In genomic region chr11:52269841-52270240, GRCm38 (mm10) we compare ENCODE assay signal across 28 mouse cellular contexts. TPM values are rescaled to one million over a fixed set of nuclear protein-coding genes. Genes with fewer than 3 reads are reported as not detected.
A peak's percentile ranks its signal among the peaks of the same experiment; 100 is the strongest.
DNase-seq lines count a peak whose midpoint lies in the region; ATAC-seq lines count a peak whose summit lies in the region.
"Had no signal": no experiment of that assay in that cellular context is flagged by ENCODE, and none has a peak within 500 bp of the region (broad histone marks: within the 10 kb centered on the region; RNA-seq: fewer than 3 reads in every experiment).

No protein-coding gene starts in this region.

- H3K4me1 ChIP-seq in lung, embryonic 15.5 days = peaks cover 85% of the 10 kb centered on the region

- no peak for ATAC-seq in lung, embryonic 15.5 days (ENCODE audit: borderline replicate concordance, extremely low read depth, low FRiP score, low TSS enrichment)
- ATAC-seq: forebrain, embryonic 14.5 days; inflammation-experienced regulatory T-cells, adult 6 months; midbrain, embryonic 13.5 days had no signal

- no peak overlapping the region for H3K4me2 ChIP-seq in lung, embryonic 15.5 days
- H3K4me2 ChIP-seq: embryonic facial prominence, embryonic 12.5 days; hindbrain, embryonic 13.5 days; limb, embryonic 13.5 days; liver, embryonic 15.5 days; midbrain, embryonic 13.5 days; neural tube, embryonic 12.5 days had no signal

- 51% methylated on average over 6 of the region's 6 CpGs for WGBS in lung, embryonic 15.5 days

- peak; percentile 52 to 58 for DNase-seq in heart, postnatal 10 days
- DNase-seq in heart, postnatal 36 days = no peak
- DNase-seq in lung, adult 18-20 months = no peak
- DNase-seq in Muller cell, postnatal 12 days (ENCODE audit: inconsistent ontology term) = peak; percentile 36
- DNase-seq in lung, postnatal 14 days = peak; percentile 57
- no peak for DNase-seq in right cerebral cortex, postnatal 4 days
- DNase-seq: adrenal gland, adult 8-10 months; B cell, adult 2 months; cerebellum, adult 11 months; cerebellum, postnatal 10 days; gastrocnemius, postnatal 25 days; layer of hippocampus, postnatal 36 days; right cerebral cortex, adult 18-20 months had no signal

- no peaks in the 10 kb centered on the region for H3K36me3 ChIP-seq in lung, embryonic 15.5 days
- H3K36me3 ChIP-seq: embryonic facial prominence, embryonic 12.5 days; hindbrain, embryonic 13.5 days; limb, embryonic 13.5 days; liver, embryonic 15.5 days; midbrain, embryonic 13.5 days; neural tube, embryonic 12.5 days had no signal

- intact Hi-C loops in heart, postnatal 10 days (cut with DNase I) = loop anchor here (2.0 kb wide), 1 partner anchor 13 kb away; the partner anchor contains the start of gene Tcf7
- intact Hi-C loops in heart, postnatal 36 days (cut with DNase I) = no loop called here

- H3K27me3 ChIP-seq in lung, embryonic 15.5 days = no peaks in the 10 kb centered on the region
- H3K27me3 ChIP-seq: embryonic facial prominence, embryonic 12.5 days; hindbrain, embryonic 13.5 days; limb, embryonic 13.5 days; liver, embryonic 15.5 days; midbrain, embryonic 13.5 days; neural tube, embryonic 12.5 days had no signal

- H3K27ac ChIP-seq in lung, embryonic 15.5 days = 0 out of 2 replicates have a peak overlapping the region, but pooled peaks have one; percentile 79
- H3K27ac ChIP-seq: embryonic facial prominence, embryonic 12.5 days; hindbrain, embryonic 13.5 days; limb, embryonic 13.5 days; liver, embryonic 15.5 days; midbrain, embryonic 13.5 days; neural tube, embryonic 12.5 days had no signal

- no peak overlapping the region for H3K4me3 ChIP-seq in lung, embryonic 15.5 days
- H3K4me3 ChIP-seq: embryonic facial prominence, embryonic 12.5 days; hindbrain, embryonic 13.5 days; limb, embryonic 13.5 days; liver, embryonic 15.5 days; midbrain, embryonic 13.5 days; neural tube, embryonic 12.5 days had no signal

- H3K9me3 ChIP-seq in lung, embryonic 15.5 days = no peaks in the 10 kb centered on the region
- H3K9me3 ChIP-seq: embryonic facial prominence, embryonic 12.5 days; hindbrain, embryonic 13.5 days; limb, embryonic 13.5 days; liver, embryonic 15.5 days; midbrain, embryonic 13.5 days; neural tube, embryonic 12.5 days had no signal

- no peak overlapping the region for H3K9ac ChIP-seq in lung, embryonic 15.5 days
- H3K9ac ChIP-seq: embryonic facial prominence, embryonic 12.5 days; hindbrain, embryonic 13.5 days; limb, embryonic 13.5 days; liver, embryonic 15.5 days; midbrain, embryonic 13.5 days; neural tube, embryonic 12.5 days had no signal

RNA-seq across cellular contexts. Expression of gene Tcf7, which starts 13.0 kb away (rescaled TPM):
- 1 to 10 TPM; 3.3 to 6.2 TPM for total RNA-seq in heart, postnatal 10 days (2021)
- 1 to 10 TPM in 1 of 2 experiments, under 1 TPM in 1; 0.65 to 1.2 TPM for total RNA-seq in heart, postnatal 36 days (2021)
- polyA plus RNA-seq in lung, embryonic 15.5 days (2015; fragmentation: Nextera tagmentation; extraction: Ambion mirVana) = 41.4 and 52.6 TPM in 2 replicates

RNA-seq across cellular contexts. Expression of gene Skp1a, which starts 38.0 kb away (rescaled TPM):
- 100 to 1,000 TPM; 239 to 266 TPM for total RNA-seq in heart, postnatal 10 days (2021)
- 100 to 1,000 TPM; 241 to 246 TPM for total RNA-seq in heart, postnatal 36 days (2021)
- polyA plus RNA-seq in lung, embryonic 15.5 days (2015; fragmentation: Nextera tagmentation; extraction: Ambion mirVana) = 809 and 814 TPM in 2 replicates

RNA-seq across cellular contexts. Expression of gene Olfr1371, which starts 56.1 kb away (rescaled TPM):
- total RNA-seq in heart, postnatal 10 days (2021) = not detected
- total RNA-seq in heart, postnatal 36 days (2021) = not detected
- polyA plus RNA-seq in lung, embryonic 15.5 days (2015; fragmentation: Nextera tagmentation; extraction: Ambion mirVana) = not detected in 2 replicates
- total RNA-seq: adrenal gland, adult 8-10 months; gastrocnemius, postnatal 25 days; heart, adult 8-10 months; layer of hippocampus, postnatal 36 days; left cerebral cortex, postnatal 14 days; megakaryocyte progenitor cell, adult 5-6 weeks had no signal
- polyA plus RNA-seq: embryonic facial prominence, embryonic 12.5 days; forebrain, embryonic 14.5 days; heart, postnatal 0 days; hindbrain, embryonic 13.5 days; inflammation-experienced regulatory T-cells, adult 6 months; kidney, embryonic 14.5 days; limb, embryonic 13.5 days; liver, embryonic 15.5 days; midbrain, embryonic 13.5 days; neural tube, embryonic 12.5 days; stomach, embryonic 14.5 days had no signal

Comparison
In these comparisons a context has a peak if more than half of its experiments do, and no peak if none do; other contexts are left out.
1. DNase-seq: peak in heart, postnatal 10 days (2 of 2), Muller cell, postnatal 12 days (single experiment) and lung, postnatal 14 days (single experiment); none in heart, postnatal 36 days (0 of 2), lung, adult 18-20 months (0 of 2) and right cerebral cortex, postnatal 4 days (single experiment).